In genomic region chr7:27224877-27225575, GRCm38 (mm10) we compare ENCODE assay signal across 8 mouse cellular contexts. TPM values are rescaled to one million over a fixed set of nuclear protein-coding genes. Genes with fewer than 3 reads are reported as not detected.
DNase-seq lines count a peak whose midpoint lies in the region; ATAC-seq and TF ChIP-seq lines count a peak whose summit lies in the region.

No protein-coding gene starts in this region.

- H3K9ac ChIP-seq in kidney, postnatal 0 days (ENCODE audit: low read depth, low read length), result no peak overlapping the region
- H3K9ac ChIP-seq in forebrain, embryonic 13.5 days, result peak overlapping the region; percentile 84
- H3K9ac ChIP-seq in hindbrain, embryonic 15.5 days, result peak overlapping the region; percentile 91
- peak overlapping the region; percentile 43 for H3K9ac ChIP-seq in midbrain, embryonic 12.5 days (replicated peaks)

- H3K4me3 ChIP-seq in kidney, postnatal 0 days (replicated peaks; ENCODE audit: low read depth, low read length), result no peak overlapping the region
- H3K4me3 ChIP-seq in forebrain, embryonic 13.5 days, result peak overlapping the region; percentile 64; the same call in 1 of the 2 replicates
- H3K4me3 ChIP-seq in hindbrain, embryonic 15.5 days, result peak overlapping the region; percentile 66
- H3K4me3 ChIP-seq in midbrain, embryonic 12.5 days, result peak overlapping the region; percentile 4

- H3K4me2 ChIP-seq in kidney, postnatal 0 days (ENCODE audit: low read length), result peak overlapping the region; percentile 23; the same call in 1 of the 2 replicates
- H3K4me2 ChIP-seq in forebrain, embryonic 13.5 days, result peak overlapping the region; percentile 93
- peak overlapping the region; percentile 85 for H3K4me2 ChIP-seq in hindbrain, embryonic 15.5 days
- peak overlapping the region; percentile 91 for H3K4me2 ChIP-seq in midbrain, embryonic 12.5 days (replicated peaks)

- no peak for ATAC-seq in kidney, postnatal 0 days (replicated peaks; ENCODE audit: low FRiP score, low read depth)
- no peak for ATAC-seq in forebrain, embryonic 13.5 days
- ATAC-seq in hindbrain, embryonic 15.5 days (ENCODE audit: low FRiP score, low read depth), result no peak
- ATAC-seq in midbrain, embryonic 12.5 days (ENCODE audit: low FRiP score, low read depth), result no peak
- no peak for ATAC-seq in CD4-positive, CD25-positive, alpha-beta regulatory T cell, adult 4 months

- 50% methylated on average over 11 of the region's 11 CpGs for WGBS in kidney, postnatal 0 days
- 77% methylated on average over 11 of the region's 11 CpGs for WGBS in forebrain, embryonic 13.5 days
- WGBS in hindbrain, embryonic 15.5 days, result 65% methylated on average over 11 of the region's 11 CpGs
- 83% methylated on average over 11 of the region's 11 CpGs for WGBS in midbrain, embryonic 12.5 days

- H3K9me3 ChIP-seq in kidney, postnatal 0 days (replicated peaks; ENCODE audit: low read length), result no peaks in the 10 kb centered on the region
- no peaks in the 10 kb centered on the region for H3K9me3 ChIP-seq in forebrain, embryonic 13.5 days (replicated peaks)
- no peaks in the 10 kb centered on the region for H3K9me3 ChIP-seq in hindbrain, embryonic 15.5 days
- no peaks in the 10 kb centered on the region for H3K9me3 ChIP-seq in midbrain, embryonic 12.5 days

- TF ChIP-seq CTCF in kidney, postnatal 0 days (IDR thresholded peaks at IDR 0.05; ENCODE audit: low read depth), result no peak

- peaks cover 26% of the 10 kb centered on the region for H3K4me1 ChIP-seq in kidney, postnatal 0 days (replicated peaks; ENCODE audit: insufficient read depth, low read length)
- peaks cover 53% of the 10 kb centered on the region for H3K4me1 ChIP-seq in forebrain, embryonic 13.5 days
- peaks cover 53% of the 10 kb centered on the region for H3K4me1 ChIP-seq in hindbrain, embryonic 15.5 days (replicated peaks)
- peaks cover 51% of the 10 kb centered on the region for H3K4me1 ChIP-seq in midbrain, embryonic 12.5 days

- H3K27ac ChIP-seq in kidney, postnatal 0 days, result no peak overlapping the region
- H3K27ac ChIP-seq in forebrain, embryonic 13.5 days, result no peak overlapping the region
- no peak overlapping the region for H3K27ac ChIP-seq in hindbrain, embryonic 15.5 days (replicated peaks)
- H3K27ac ChIP-seq in midbrain, embryonic 12.5 days (replicated peaks), result no peak overlapping the region

- no peaks in the 10 kb centered on the region for H3K36me3 ChIP-seq in kidney, postnatal 0 days (ENCODE audit: insufficient read depth, low read length)
- H3K36me3 ChIP-seq in forebrain, embryonic 13.5 days (ENCODE audit: poor library complexity, severe bottlenecking), result peaks cover 6% of the 10 kb centered on the region
- no peaks in the 10 kb centered on the region; the same call in 1 of the 2 replicates for H3K36me3 ChIP-seq in hindbrain, embryonic 15.5 days
- 0 out of 2 replicates have a peak, but pooled peaks cover under 1% of the 10 kb centered on the region for H3K36me3 ChIP-seq in midbrain, embryonic 12.5 days

- H3K27me3 ChIP-seq in kidney, postnatal 0 days (ENCODE audit: insufficient read depth, low read length), result no peaks in the 10 kb centered on the region
- no peaks in the 10 kb centered on the region for H3K27me3 ChIP-seq in forebrain, embryonic 13.5 days
- H3K27me3 ChIP-seq in hindbrain, embryonic 15.5 days, result no peaks in the 10 kb centered on the region
- H3K27me3 ChIP-seq in midbrain, embryonic 12.5 days, result no peaks in the 10 kb centered on the region

- no peak for DNase-seq in kidney, postnatal 0 days (ENCODE audit: low spot score)
- DNase-seq in kidney, adult 8-10 months, result no peak
- peak; percentile 81 for DNase-seq in adrenal gland, adult 2 months
- no peak for DNase-seq in kidney, postnatal 25 days

RNA-seq across cellular contexts. Expression of gene Itpkc, which starts 3.4 kb away (rescaled TPM):
- 3.4 and 3.6 TPM in 2 replicates for polyA plus RNA-seq in kidney, postnatal 0 days (2015; fragmentation: Nextera tagmentation; extraction: Ambion mirVana)
- total RNA-seq in adrenal gland, adult 2 months (2021), result 10 to 100 TPM; 12.7 to 15.5 TPM
- polyA plus RNA-seq in adrenal gland, adult 2 months (2012; rRNA removed), result 10.1 and 10.6 TPM in 2 replicates
- 4.6 and 5.4 TPM in 2 replicates for polyA plus RNA-seq in forebrain, embryonic 13.5 days (2015; fragmentation: Nextera tagmentation; extraction: Ambion mirVana)
- polyA plus RNA-seq in hindbrain, embryonic 15.5 days (2015; fragmentation: Nextera tagmentation; extraction: Ambion mirVana), result 7.5 and 8.2 TPM in 2 replicates
- polyA plus RNA-seq in midbrain, embryonic 12.5 days (2016; fragmentation: Nextera tagmentation; extraction: Ambion mirVana), result 8.7 and 10.2 TPM in 2 replicates
- polyA plus RNA-seq in CD4-positive, CD25-positive, alpha-beta regulatory T cell, adult 4 months (2017; shearing (Covaris generic)), result 1 to 10 TPM; 1.9 to 2.5 TPM

RNA-seq across cellular contexts. Expression of gene Coq8b, which starts 7.8 kb away (rescaled TPM):
- 20.8 and 22.0 TPM in 2 replicates for polyA plus RNA-seq in kidney, postnatal 0 days (2015; fragmentation: Nextera tagmentation; extraction: Ambion mirVana)
- total RNA-seq in adrenal gland, adult 2 months (2021), result 10 to 100 TPM; 49.7 to 64.4 TPM
- 175 and 219 TPM in 2 replicates for polyA plus RNA-seq in adrenal gland, adult 2 months (2012; rRNA removed)
- polyA plus RNA-seq in forebrain, embryonic 13.5 days (2015; fragmentation: Nextera tagmentation; extraction: Ambion mirVana), result 22.3 and 25.5 TPM in 2 replicates
- polyA plus RNA-seq in hindbrain, embryonic 15.5 days (2015; fragmentation: Nextera tagmentation; extraction: Ambion mirVana), result 20.6 and 23.2 TPM in 2 replicates
- 22.1 and 22.9 TPM in 2 replicates for polyA plus RNA-seq in midbrain, embryonic 12.5 days (2016; fragmentation: Nextera tagmentation; extraction: Ambion mirVana)
- polyA plus RNA-seq in CD4-positive, CD25-positive, alpha-beta regulatory T cell, adult 4 months (2017; shearing (Covaris generic)), result 10 to 100 TPM in 1 of 2 experiments, 1 to 10 TPM in 1; 8.7 to 10.8 TPM

RNA-seq across cellular contexts. Expression of gene Snrpa, which starts 29.0 kb away (rescaled TPM):
- 160 and 174 TPM in 2 replicates for polyA plus RNA-seq in kidney, postnatal 0 days (2015; fragmentation: Nextera tagmentation; extraction: Ambion mirVana)
- 10 to 100 TPM; 72.5 to 93.0 TPM for total RNA-seq in adrenal gland, adult 2 months (2021)
- 223 and 231 TPM in 2 replicates for polyA plus RNA-seq in adrenal gland, adult 2 months (2012; rRNA removed)
- 269 and 280 TPM in 2 replicates for polyA plus RNA-seq in forebrain, embryonic 13.5 days (2015; fragmentation: Nextera tagmentation; extraction: Ambion mirVana)
- 192 and 194 TPM in 2 replicates for polyA plus RNA-seq in hindbrain, embryonic 15.5 days (2015; fragmentation: Nextera tagmentation; extraction: Ambion mirVana)
- 277 and 286 TPM in 2 replicates for polyA plus RNA-seq in midbrain, embryonic 12.5 days (2016; fragmentation: Nextera tagmentation; extraction: Ambion mirVana)
- 10 to 100 TPM; 60.9 to 76.3 TPM for polyA plus RNA-seq in CD4-positive, CD25-positive, alpha-beta regulatory T cell, adult 4 months (2017; shearing (Covaris generic))

RNA-seq across cellular contexts. Expression of gene BC024978, which starts 29.4 kb away (rescaled TPM):
- 2.2 and 3.1 TPM in 2 replicates for polyA plus RNA-seq in kidney, postnatal 0 days (2015; fragmentation: Nextera tagmentation; extraction: Ambion mirVana)
- total RNA-seq in adrenal gland, adult 2 months (2021), result 10 to 100 TPM; 21.6 to 24.9 TPM
- 24.9 and 25.2 TPM in 2 replicates for polyA plus RNA-seq in adrenal gland, adult 2 months (2012; rRNA removed)
- 4.2 and 4.4 TPM in 2 replicates for polyA plus RNA-seq in forebrain, embryonic 13.5 days (2015; fragmentation: Nextera tagmentation; extraction: Ambion mirVana)
- 3.8 and 4.0 TPM in 2 replicates for polyA plus RNA-seq in hindbrain, embryonic 15.5 days (2015; fragmentation: Nextera tagmentation; extraction: Ambion mirVana)
- polyA plus RNA-seq in midbrain, embryonic 12.5 days (2016; fragmentation: Nextera tagmentation; extraction: Ambion mirVana), result 3.9 and 4.5 TPM in 2 replicates
- polyA plus RNA-seq in CD4-positive, CD25-positive, alpha-beta regulatory T cell, adult 4 months (2017; shearing (Covaris generic)), result 1 to 10 TPM; 3.8 to 6.0 TPM

RNA-seq across cellular contexts. Expression of gene Numbl, which starts 33.2 kb away (rescaled TPM):
- 12.6 and 13.0 TPM in 2 replicates for polyA plus RNA-seq in kidney, postnatal 0 days (2015; fragmentation: Nextera tagmentation; extraction: Ambion mirVana)
- total RNA-seq in adrenal gland, adult 2 months (2021), result 10 to 100 TPM in 1 of 2 experiments, 1 to 10 TPM in 1; 5.2 to 13.3 TPM
- polyA plus RNA-seq in adrenal gland, adult 2 months (2012; rRNA removed), result 37.2 and 48.0 TPM in 2 replicates
- polyA plus RNA-seq in forebrain, embryonic 13.5 days (2015; fragmentation: Nextera tagmentation; extraction: Ambion mirVana), result 31.1 and 32.3 TPM in 2 replicates
- 57.8 and 67.5 TPM in 2 replicates for polyA plus RNA-seq in hindbrain, embryonic 15.5 days (2015; fragmentation: Nextera tagmentation; extraction: Ambion mirVana)
- 59.8 and 61.2 TPM in 2 replicates for polyA plus RNA-seq in midbrain, embryonic 12.5 days (2016; fragmentation: Nextera tagmentation; extraction: Ambion mirVana)
- polyA plus RNA-seq in CD4-positive, CD25-positive, alpha-beta regulatory T cell, adult 4 months (2017; shearing (Covaris generic)), result under 1 TPM; 0.11 to 0.25 TPM

Comparison
In these comparisons a context has a peak if more than half of its experiments do, and no peak if none do; other contexts are left out.
1. H3K4me2 ChIP-seq: peak in every context shown above with its lines; median percentile 93 in forebrain, embryonic 13.5 days; 91 in midbrain, embryonic 12.5 days; 85 in hindbrain, embryonic 15.5 days; 23 in kidney, postnatal 0 days.